Mouse (Mus musculus): ENCODE measurements around the gene Secisbp2l. TPM values are rescaled to one million over a fixed set of nuclear protein-coding genes. Genes with fewer than 3 reads are reported as not detected.

The Secisbp2l gene
- polyA plus RNA-seq, 1 experiment from 2014 or later, result 5.7 TPM

- DNase-seq (no peak), ATAC-seq (peak; percentile 4)
- Histone ChIP-seq H3K4me3 (ENCODE audit: low read depth, low read length) (peak overlapping the region; percentile 98), H3K27me3 (ENCODE audit: insufficient read depth, low read length) (no peaks in the 10 kb centered on the region), H3K36me3 (replicated peaks; ENCODE audit: insufficient read depth, low read length) (no peaks in the 10 kb centered on the region), H3K9me3 (ENCODE audit: low read length) (no peaks in the 10 kb centered on the region), H3K4me2 (ENCODE audit: low read depth, low read length) (peak overlapping the region; percentile 75), H3K4me1 (ENCODE audit: insufficient read depth) (peaks cover 17% of the 10 kb centered on the region), H3K9ac (replicated peaks) (peak overlapping the region; percentile 97), H3K27ac (ENCODE audit: low read depth) (peak overlapping the region; percentile 93)
- TF ChIP-seq EP300 (IDR thresholded peaks at IDR 0.05; ENCODE audit: low read depth), result no peak
- no peak for TF ChIP-seq CTCF (IDR thresholded peaks at IDR 0.05; ENCODE audit: low read depth)
- WGBS (ENCODE audit: insufficient replicate concordance), result 2% methylated on average over 44 of the region's 44 CpGs
Measured at GRCm38 (mm10) chr2:125781978-125782718, 522 bp downstream of the Secisbp2l start.

DNA sequence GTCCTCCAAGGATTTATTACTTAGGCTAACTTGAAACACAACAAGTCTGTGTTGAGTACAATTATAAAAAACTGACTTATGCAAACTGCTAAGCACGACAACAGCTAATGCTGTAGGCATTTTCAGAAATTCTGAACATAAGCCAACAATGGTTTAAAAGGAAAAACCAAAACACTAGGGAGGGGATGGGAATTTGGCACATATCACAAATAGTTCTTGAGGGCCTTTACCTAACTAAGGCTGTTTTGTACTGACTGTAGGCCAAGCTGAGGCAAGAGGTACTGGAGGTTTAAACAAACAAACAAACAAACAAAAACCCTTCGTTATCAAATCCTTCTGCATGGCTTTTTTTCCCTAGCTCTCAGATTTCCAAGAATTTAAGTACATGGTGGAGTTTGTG lies 1.7 kb downstream of the Secisbp2l start:
- TF ChIP-seq EP300 (IDR thresholded peaks at IDR 0.05; ENCODE audit: low read depth), result no peak
- TF ChIP-seq CTCF (IDR thresholded peaks at IDR 0.05; ENCODE audit: low read depth), result no peak
- peak overlapping the region; percentile 97; the same call in 1 of the 2 replicates for H3K9ac ChIP-seq (replicated peaks)
- ATAC-seq (no peak), DNase-seq (no peak)
- 69% methylated on average over 2 of the region's 2 CpGs for WGBS (ENCODE audit: insufficient replicate concordance)
- H3K27ac ChIP-seq (ENCODE audit: low read depth), result no peak overlapping the region
- H3K4me3 ChIP-seq (ENCODE audit: low read depth, low read length), result no peak overlapping the region
- H3K36me3 ChIP-seq (replicated peaks; ENCODE audit: insufficient read depth, low read length), result no peaks in the 10 kb centered on the region
- no peaks in the 10 kb centered on the region for H3K9me3 ChIP-seq (ENCODE audit: low read length)
- no peaks in the 10 kb centered on the region for H3K27me3 ChIP-seq (ENCODE audit: insufficient read depth, low read length)
- peak overlapping the region; percentile 75 for H3K4me2 ChIP-seq (ENCODE audit: low read depth, low read length)
- peaks cover 17% of the 10 kb centered on the region for H3K4me1 ChIP-seq (ENCODE audit: insufficient read depth)

GRCm38 (mm10) chr2:125778380-125778779 lies 4.3 kb downstream of the Secisbp2l start:
- Histone ChIP-seq H3K36me3 (replicated peaks; ENCODE audit: insufficient read depth, low read length) (peaks cover 6% of the 10 kb centered on the region), H3K27me3 (ENCODE audit: insufficient read depth, low read length) (no peaks in the 10 kb centered on the region), H3K4me3 (ENCODE audit: low read depth, low read length) (no peak overlapping the region), H3K4me2 (ENCODE audit: low read depth, low read length) (no peak overlapping the region), H3K4me1 (ENCODE audit: insufficient read depth) (peaks cover 17% of the 10 kb centered on the region), H3K27ac (ENCODE audit: low read depth) (no peak overlapping the region), H3K9me3 (ENCODE audit: low read length) (no peaks in the 10 kb centered on the region), H3K9ac (replicated peaks) (no peak overlapping the region)
- no peak for DNase-seq
- WGBS (ENCODE audit: insufficient replicate concordance), result 90% methylated on average over 12 of the region's 12 CpGs
- ATAC-seq, result no peak
- TF ChIP-seq CTCF (IDR thresholded peaks at IDR 0.05; ENCODE audit: low read depth), result no peak
- no peak for TF ChIP-seq EP300 (IDR thresholded peaks at IDR 0.05; ENCODE audit: low read depth)

DNA sequence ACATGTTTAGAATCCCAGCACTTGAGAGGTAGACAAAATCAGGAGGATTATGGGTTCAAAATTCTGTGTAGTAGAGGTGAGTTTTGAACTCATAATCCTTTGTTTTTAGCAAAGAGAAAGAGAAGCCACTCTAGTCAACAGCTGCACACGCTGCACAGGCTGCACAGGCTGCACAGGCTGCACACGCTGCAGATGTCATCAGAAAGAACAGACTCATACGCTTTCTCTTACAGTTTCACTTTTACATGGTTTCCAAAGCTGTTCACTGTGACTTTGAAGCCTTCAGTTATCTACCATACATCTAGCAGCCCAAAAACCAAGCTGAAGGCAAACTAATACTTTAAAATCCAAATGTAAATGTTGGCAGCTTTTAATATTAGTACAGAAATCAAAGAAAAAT lies 5.7 kb downstream of the Secisbp2l start:
- TF ChIP-seq EP300 (IDR thresholded peaks at IDR 0.05; ENCODE audit: low read depth) (no peak), CTCF (IDR thresholded peaks at IDR 0.05; ENCODE audit: low read depth) (no peak)
- H3K36me3 ChIP-seq (replicated peaks; ENCODE audit: insufficient read depth, low read length), result peaks cover 10% of the 10 kb centered on the region
- H3K4me3 ChIP-seq (ENCODE audit: low read depth, low read length), result no peak overlapping the region
- peaks cover 14% of the 10 kb centered on the region for H3K4me1 ChIP-seq (ENCODE audit: insufficient read depth)
- no peak overlapping the region for H3K27ac ChIP-seq (ENCODE audit: low read depth)
- H3K27me3 ChIP-seq (ENCODE audit: insufficient read depth, low read length), result no peaks in the 10 kb centered on the region
- DNase-seq (no peak), ATAC-seq (no peak)
- H3K9ac ChIP-seq (replicated peaks), result no peak overlapping the region
- 72% methylated on average over 3 of the region's 3 CpGs for WGBS (ENCODE audit: insufficient replicate concordance)
- no peaks in the 10 kb centered on the region for H3K9me3 ChIP-seq (ENCODE audit: low read length)
- no peak overlapping the region for H3K4me2 ChIP-seq (ENCODE audit: low read depth, low read length)

- no peak for TF ChIP-seq CTCF (IDR thresholded peaks at IDR 0.05; ENCODE audit: low read depth)
- no peak for TF ChIP-seq EP300 (IDR thresholded peaks at IDR 0.05; ENCODE audit: low read depth)
- H3K27me3 ChIP-seq (ENCODE audit: insufficient read depth, low read length), result no peaks in the 10 kb centered on the region
- ATAC-seq (no peak), DNase-seq (no peak)
- H3K4me1 ChIP-seq (ENCODE audit: insufficient read depth), result peaks cover 4% of the 10 kb centered on the region
- H3K36me3 ChIP-seq (replicated peaks; ENCODE audit: insufficient read depth, low read length), result peaks cover 14% of the 10 kb centered on the region
- WGBS (ENCODE audit: insufficient replicate concordance), result 82% methylated on average over 7 of the region's 7 CpGs
- H3K4me3 ChIP-seq (ENCODE audit: low read depth, low read length), result no peak overlapping the region
- H3K27ac ChIP-seq (ENCODE audit: low read depth), result no peak overlapping the region
- no peak overlapping the region for H3K4me2 ChIP-seq (ENCODE audit: low read depth, low read length)
- H3K9me3 ChIP-seq (ENCODE audit: low read length), result no peaks in the 10 kb centered on the region
- H3K9ac ChIP-seq (replicated peaks), result no peak overlapping the region
Measured at GRCm38 (mm10) chr2:125775661-125776060, 7.0 kb downstream of the Secisbp2l start.

- ATAC-seq (no peak), DNase-seq (no peak)
- Histone ChIP-seq H3K36me3 (replicated peaks; ENCODE audit: insufficient read depth, low read length) (peaks cover 14% of the 10 kb centered on the region), H3K27ac (ENCODE audit: low read depth) (no peak overlapping the region), H3K4me2 (ENCODE audit: low read depth, low read length) (no peak overlapping the region), H3K27me3 (ENCODE audit: insufficient read depth, low read length) (no peaks in the 10 kb centered on the region), H3K4me3 (ENCODE audit: low read depth, low read length) (no peak overlapping the region), H3K9me3 (ENCODE audit: low read length) (no peaks in the 10 kb centered on the region), H3K4me1 (ENCODE audit: insufficient read depth) (no peaks in the 10 kb centered on the region), H3K9ac (replicated peaks) (no peak overlapping the region)
- TF ChIP-seq EP300 (IDR thresholded peaks at IDR 0.05; ENCODE audit: low read depth) (no peak), CTCF (IDR thresholded peaks at IDR 0.05; ENCODE audit: low read depth) (no peak)
- 52% methylated on average over 4 of the region's 4 CpGs for WGBS (ENCODE audit: insufficient replicate concordance)
Measured at GRCm38 (mm10) chr2:125774846-125775245, 7.8 kb downstream of the Secisbp2l start.
